18 mouse cellular contexts compared by ENCODE assay signal in genomic region chr14:61572131-61572530, GRCm38 (mm10). TPM values are rescaled to one million over a fixed set of nuclear protein-coding genes. Genes with fewer than 3 reads are reported as not detected.
DNase-seq lines count a peak whose midpoint lies in the region; ATAC-seq and TF ChIP-seq lines count a peak whose summit lies in the region.
"Had no signal": no experiment of that assay in that cellular context is flagged by ENCODE, and none has a peak within 500 bp of the region (broad histone marks: within the 10 kb centered on the region; RNA-seq: fewer than 3 reads in every experiment).

No protein-coding gene starts in this region.

- no peak overlapping the region for H3K27ac ChIP-seq in liver, adult 2 months (replicated peaks; ENCODE audit: insufficient read depth, low read depth, low read length)
- no peak overlapping the region for H3K27ac ChIP-seq in kidney, embryonic 16.5 days (ENCODE audit: low read length)
- H3K27ac ChIP-seq: embryonic facial prominence, embryonic 10.5 days; embryonic facial prominence, embryonic 15.5 days; forebrain, embryonic 12.5 days; hindbrain, embryonic 10.5 days; hindbrain, embryonic 15.5 days; limb, embryonic 15.5 days; liver, embryonic 15.5 days; stomach, postnatal 0 days had no signal

- H3K79me2 ChIP-seq in liver, adult 2 months (ENCODE audit: control insufficient read depth, insufficient read depth, low read length) = no peaks in the 10 kb centered on the region

- DNase-seq in liver, adult 2 months (ENCODE audit: extremely low read depth, low read depth, low spot score) = peak; percentile 22
- no peak for DNase-seq in liver
- DNase-seq in kidney, postnatal 36 days = peak; percentile 26 to 70
- no peak for DNase-seq in urinary bladder, postnatal 10 days (ENCODE audit: low spot score)
- no peak for DNase-seq in gastrocnemius, adult 18-20 months (ENCODE audit: low spot score)
- DNase-seq: midbrain, embryonic 14.5 days had no signal

- 42% methylated on average over 2 of the region's 2 CpGs for WGBS in liver, adult 2 months
- WGBS in kidney, embryonic 16.5 days = 62% methylated on average over 2 of the region's 2 CpGs

- H3K9ac ChIP-seq in liver, adult 2 months (ENCODE audit: low read depth, low read length) = no peak overlapping the region
- no peak overlapping the region for H3K9ac ChIP-seq in kidney, embryonic 16.5 days (replicated peaks; ENCODE audit: low read length)
- H3K9ac ChIP-seq: embryonic facial prominence, embryonic 15.5 days; forebrain, embryonic 12.5 days; forebrain, postnatal 0 days; hindbrain, embryonic 15.5 days; limb, embryonic 15.5 days; liver, embryonic 15.5 days; lung, embryonic 14.5 days had no signal

- TF ChIP-seq POLR2A in liver, adult 2 months (IDR thresholded peaks at IDR 0.05; ENCODE audit: extremely low read depth, insufficient read depth, low read length) = no peak

- H3K4me3 ChIP-seq in liver, adult 2 months (ENCODE audit: insufficient read depth, low read depth, low read length) = no peak overlapping the region
- H3K4me3 ChIP-seq in kidney, embryonic 16.5 days (ENCODE audit: low read length) = no peak overlapping the region
- H3K4me3 ChIP-seq: embryonic facial prominence, embryonic 10.5 days; embryonic facial prominence, embryonic 15.5 days; forebrain, embryonic 12.5 days; hindbrain, embryonic 10.5 days; hindbrain, embryonic 15.5 days; limb, embryonic 15.5 days; liver, embryonic 15.5 days had no signal

- no peaks in the 10 kb centered on the region for H3K9me3 ChIP-seq in kidney, embryonic 16.5 days (ENCODE audit: low read length)
- H3K9me3 ChIP-seq: embryonic facial prominence, embryonic 10.5 days; embryonic facial prominence, embryonic 15.5 days; forebrain, embryonic 12.5 days; hindbrain, embryonic 10.5 days; hindbrain, embryonic 15.5 days; limb, embryonic 15.5 days; liver, embryonic 15.5 days had no signal

- no peak overlapping the region for H3K4me2 ChIP-seq in kidney, embryonic 16.5 days (replicated peaks; ENCODE audit: low read depth, low read length)
- H3K4me2 ChIP-seq: embryonic facial prominence, embryonic 15.5 days; forebrain, embryonic 12.5 days; hindbrain, embryonic 15.5 days; liver, embryonic 15.5 days; lung, embryonic 14.5 days had no signal

- 0 out of 2 replicates have a peak, but pooled peaks have one; percentile 27 for ATAC-seq in kidney, embryonic 16.5 days (ENCODE audit: low FRiP score, low TSS enrichment)
- ATAC-seq: forebrain, postnatal 0 days had no signal

- no peaks in the 10 kb centered on the region for H3K36me3 ChIP-seq in liver, adult 2 months (ENCODE audit: control insufficient read depth, insufficient read depth, low read length)
- no peaks in the 10 kb centered on the region for H3K36me3 ChIP-seq in kidney, embryonic 16.5 days (ENCODE audit: insufficient read depth, low read length)
- H3K36me3 ChIP-seq: embryonic facial prominence, embryonic 10.5 days; embryonic facial prominence, embryonic 15.5 days; forebrain, embryonic 12.5 days; hindbrain, embryonic 10.5 days; hindbrain, embryonic 15.5 days; limb, embryonic 15.5 days; liver, embryonic 15.5 days had no signal

- no peaks in the 10 kb centered on the region for H3K27me3 ChIP-seq in liver, adult 2 months (ENCODE audit: control insufficient read depth, insufficient read depth, low read length)
- no peaks in the 10 kb centered on the region for H3K27me3 ChIP-seq in kidney, embryonic 16.5 days (ENCODE audit: insufficient read depth, low read length)
- H3K27me3 ChIP-seq: embryonic facial prominence, embryonic 15.5 days; forebrain, embryonic 12.5 days; hindbrain, embryonic 15.5 days; limb, embryonic 15.5 days; liver, embryonic 15.5 days had no signal

- TF ChIP-seq CTCF in liver, adult 2 months (IDR thresholded peaks at IDR 0.05; ENCODE audit: low read depth, low read length) = no peak

- H3K4me1 ChIP-seq in liver, adult 2 months (ENCODE audit: control insufficient read depth, insufficient read depth, low read length) = 0 out of 2 replicates have a peak, but pooled peaks cover 3% of the 10 kb centered on the region
- no peaks in the 10 kb centered on the region for H3K4me1 ChIP-seq in kidney, embryonic 16.5 days (ENCODE audit: insufficient read depth, low read length)
- H3K4me1 ChIP-seq: embryonic facial prominence, embryonic 10.5 days; embryonic facial prominence, embryonic 15.5 days; forebrain, embryonic 12.5 days; hindbrain, embryonic 10.5 days; hindbrain, embryonic 15.5 days; limb, embryonic 15.5 days had no signal

RNA-seq across cellular contexts. Expression of gene Spryd7, which starts 15.4 kb away (rescaled TPM):
- 19.5 and 20.7 TPM in 2 replicates for total RNA-seq in liver, adult 2 months (2014; rRNA removed)
- polyA plus RNA-seq in liver, adult 2 months (2012; rRNA removed) = 15.1 and 17.5 TPM in 2 replicates
- polyA plus RNA-seq in kidney, embryonic 16.5 days (2015; fragmentation: Nextera tagmentation; extraction: Ambion mirVana) = 21.4 and 24.3 TPM in 2 replicates
- 10 to 100 TPM; 48.6 TPM for total RNA-seq in gastrocnemius, adult 18-20 months (2021)

RNA-seq across cellular contexts. Expression of gene Trim13, which starts 25.9 kb away (rescaled TPM):
- 1.0 and 1.2 TPM in 2 replicates for total RNA-seq in liver, adult 2 months (2014; rRNA removed)
- 0.20 and 0.64 TPM in 2 replicates for polyA plus RNA-seq in liver, adult 2 months (2012; rRNA removed)
- polyA plus RNA-seq in kidney, embryonic 16.5 days (2015; fragmentation: Nextera tagmentation; extraction: Ambion mirVana) = 16.1 and 16.4 TPM in 2 replicates
- 1 to 10 TPM; 7.5 to 8.6 TPM for total RNA-seq in gastrocnemius, adult 18-20 months (2021)

RNA-seq across cellular contexts. Expression of gene Kcnrg, which starts 35.1 kb away (rescaled TPM):
- 0.07 TPM in 1 of 2 replicates, not detected in the other for total RNA-seq in liver, adult 2 months (2014; rRNA removed)
- polyA plus RNA-seq in liver, adult 2 months (2012; rRNA removed) = not detected in 2 replicates
- 0.37 and 0.51 TPM in 2 replicates for polyA plus RNA-seq in kidney, embryonic 16.5 days (2015; fragmentation: Nextera tagmentation; extraction: Ambion mirVana)
- under 1 TPM in 1 of 2 experiments, not detected in 1; 0.11 TPM for total RNA-seq in gastrocnemius, adult 18-20 months (2021)
- total RNA-seq: monocyte, adult 5-6 weeks had no signal

Comparison
In these comparisons a context has a peak if more than half of its experiments do, and no peak if none do; other contexts are left out.
1. DNase-seq: peak in liver, adult 2 months (single experiment) and kidney, postnatal 36 days (2 of 2); none in liver (single experiment), urinary bladder, postnatal 10 days (single experiment) and gastrocnemius, adult 18-20 months (single experiment).